8 mouse cellular contexts compared by ENCODE assay signal in the genomic region with DNA sequence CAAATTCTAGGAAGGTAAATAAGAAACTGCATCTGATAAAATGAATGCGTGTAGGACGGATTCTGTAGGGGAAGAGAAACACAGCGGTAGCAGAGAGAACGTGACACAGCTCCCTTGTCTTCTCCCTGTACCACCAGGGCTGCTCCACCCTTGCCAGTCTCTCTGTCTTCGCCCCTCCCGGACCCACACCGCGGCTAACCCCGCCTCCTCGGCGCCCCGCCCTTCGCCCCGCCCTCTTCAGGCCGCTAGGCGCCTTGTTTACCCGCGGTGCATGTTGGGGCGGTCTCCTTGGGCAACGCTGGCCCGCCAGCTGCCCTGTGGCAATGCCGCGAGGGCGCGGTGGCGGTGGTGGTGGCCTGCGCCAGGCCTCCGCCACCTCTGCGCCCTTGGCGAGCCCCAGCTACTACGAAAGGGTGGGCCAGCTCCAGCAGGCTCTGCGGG. TPM values are rescaled to one million over a fixed set of nuclear protein-coding genes. Genes with fewer than 3 reads are reported as not detected.
DNase-seq lines count a peak whose midpoint lies in the region; ATAC-seq and TF ChIP-seq lines count a peak whose summit lies in the region.

Gene Kiz (plus strand): TSS at position 266 of the 441 bp plus-strand sequence.

- TF ChIP-seq POLR2A in heart, adult 2 months (IDR thresholded peaks at IDR 0.05; ENCODE audit: insufficient read depth, low read depth, low read length), result peak; percentile 75; the same call in 1 of the 2 replicates

- H3K27ac ChIP-seq in embryonic facial prominence, embryonic 13.5 days, result peak within 1 kb of the TSS; percentile 78
- peak within 1 kb of the TSS; percentile 95 for H3K27ac ChIP-seq in heart, adult 2 months
- peak within 1 kb of the TSS; percentile 72 for H3K27ac ChIP-seq in limb, embryonic 12.5 days
- H3K27ac ChIP-seq in midbrain, embryonic 14.5 days (replicated peaks; ENCODE audit: low read depth, low read length), result peak within 1 kb of the TSS; percentile 83

- H3K79me2 ChIP-seq in heart, adult 2 months (replicated peaks; ENCODE audit: control insufficient read depth, insufficient read depth, low read length), result no peaks in the 10 kb centered on the region

- peak within 1 kb of the TSS; percentile 70 for H3K4me2 ChIP-seq in embryonic facial prominence, embryonic 13.5 days
- peak within 1 kb of the TSS; percentile 72 for H3K4me2 ChIP-seq in limb, embryonic 12.5 days
- peak within 1 kb of the TSS; percentile 85 for H3K4me2 ChIP-seq in midbrain, embryonic 14.5 days (ENCODE audit: low read length)

- H3K4me3 ChIP-seq in embryonic facial prominence, embryonic 13.5 days, result peak within 1 kb of the TSS; percentile 90
- peak within 1 kb of the TSS; percentile 97 for H3K4me3 ChIP-seq in heart, adult 2 months
- peak within 1 kb of the TSS; percentile 91 for H3K4me3 ChIP-seq in limb, embryonic 12.5 days (replicated peaks)
- peak within 1 kb of the TSS; percentile 75 for H3K4me3 ChIP-seq in midbrain, embryonic 14.5 days (replicated peaks; ENCODE audit: low read depth, low read length)

- intact Hi-C loops in heart, adult 2 months (cut with DNase I), result loop anchor here (5.0 to 10.0 kb wide), 3 partner anchors 102 to 319 kb away; partner anchors contain the start of gene Xrn2

- H3K36me3 ChIP-seq in embryonic facial prominence, embryonic 13.5 days, result no peaks in the 10 kb centered on the region
- H3K36me3 ChIP-seq in heart, adult 2 months (ENCODE audit: control insufficient read depth, insufficient read depth, low read length), result no peaks in the 10 kb centered on the region
- H3K36me3 ChIP-seq in limb, embryonic 12.5 days, result no peaks in the 10 kb centered on the region
- no peaks in the 10 kb centered on the region for H3K36me3 ChIP-seq in midbrain, embryonic 14.5 days (ENCODE audit: control insufficient read depth, insufficient read depth, low read length)

- H3K27me3 ChIP-seq in embryonic facial prominence, embryonic 13.5 days, result no peaks in the 10 kb centered on the region
- no peaks in the 10 kb centered on the region for H3K27me3 ChIP-seq in heart, adult 2 months (ENCODE audit: control insufficient read depth, insufficient read depth, low read length)
- H3K27me3 ChIP-seq in limb, embryonic 12.5 days, result no peaks in the 10 kb centered on the region
- H3K27me3 ChIP-seq in midbrain, embryonic 14.5 days (ENCODE audit: control insufficient read depth, insufficient read depth, low read length), result no peaks in the 10 kb centered on the region

- peak within 1 kb of the TSS; percentile 88 for H3K9ac ChIP-seq in embryonic facial prominence, embryonic 13.5 days
- peak within 1 kb of the TSS; percentile 87 for H3K9ac ChIP-seq in heart, adult 2 months (ENCODE audit: low read depth, low read length)
- H3K9ac ChIP-seq in limb, embryonic 12.5 days (replicated peaks), result peak within 1 kb of the TSS; percentile 78
- H3K9ac ChIP-seq in midbrain, embryonic 14.5 days (replicated peaks; ENCODE audit: low read length), result peak within 1 kb of the TSS; percentile 79

- under 1% methylated on average over 32 of the region's 32 CpGs for WGBS in embryonic facial prominence, embryonic 13.5 days
- under 1% methylated on average over 32 of the region's 32 CpGs for WGBS in heart, adult 2 months
- under 1% methylated on average over 32 of the region's 32 CpGs for WGBS in limb, embryonic 12.5 days
- under 1% methylated on average over 32 of the region's 32 CpGs for WGBS in midbrain, embryonic 14.5 days

- 0 out of 2 replicates have a peak, but pooled peaks cover 2% of the 10 kb centered on the region for H3K4me1 ChIP-seq in embryonic facial prominence, embryonic 13.5 days
- peaks cover 1% of the 10 kb centered on the region for H3K4me1 ChIP-seq in heart, adult 2 months (ENCODE audit: control insufficient read depth, insufficient read depth, low read length)
- H3K4me1 ChIP-seq in limb, embryonic 12.5 days (replicated peaks), result no peaks in the 10 kb centered on the region
- H3K4me1 ChIP-seq in midbrain, embryonic 14.5 days (ENCODE audit: control insufficient read depth, insufficient read depth, low read length), result peaks cover 6% of the 10 kb centered on the region; the same call in 1 of the 2 replicates

- no peak for TF ChIP-seq EP300 in heart, adult 2 months (IDR thresholded peaks at IDR 0.05; ENCODE audit: insufficient read depth, low read depth, low read length)

- DNase-seq in 416B (ENCODE audit: low read depth), result peak; percentile 96
- DNase-seq in adrenal gland, postnatal 4 days (ENCODE audit: low spot score in 2 of 2), result peak; percentile 96 to 97
- peak; percentile 96 to 97 for DNase-seq in heart, adult 2 months
- DNase-seq in kidney, adult 8-10 months, result peak; percentile 92 to 93
- peak; percentile 94 for DNase-seq in midbrain, embryonic 14.5 days
- peak; percentile 93 for DNase-seq in spleen, adult 12 weeks (ENCODE audit: low spot score)

- peak; percentile 47 for TF ChIP-seq CTCF in heart, adult 2 months (IDR thresholded peaks at IDR 0.05)

- no peaks in the 10 kb centered on the region for H3K9me3 ChIP-seq in embryonic facial prominence, embryonic 13.5 days
- H3K9me3 ChIP-seq in limb, embryonic 12.5 days, result no peaks in the 10 kb centered on the region
- H3K9me3 ChIP-seq in midbrain, embryonic 14.5 days (ENCODE audit: control insufficient read depth, low read length), result no peaks in the 10 kb centered on the region

- ATAC-seq in embryonic facial prominence, embryonic 13.5 days (ENCODE audit: insufficient number of reproducible peaks, insufficient read depth, low FRiP score, low TSS enrichment, low read depth), result peak; percentile 98
- peak; percentile 96 for ATAC-seq in limb, embryonic 12.5 days (ENCODE audit: insufficient number of reproducible peaks, insufficient read depth, low FRiP score, low TSS enrichment, low read depth)
- peak; percentile 99 for ATAC-seq in midbrain, embryonic 14.5 days (ENCODE audit: low FRiP score, low TSS enrichment)

RNA-seq across cellular contexts. Expression of gene Kiz, which starts in this region (rescaled TPM):
- 10 to 100 TPM; 46.1 to 48.0 TPM for total RNA-seq in adrenal gland, postnatal 4 days (2021)
- polyA plus RNA-seq in embryonic facial prominence, embryonic 13.5 days (2015; fragmentation: Nextera tagmentation; extraction: Ambion mirVana), result 31.0 and 31.2 TPM in 2 replicates
- 100 to 1,000 TPM in 1 of 2 experiments, 10 to 100 TPM in 1; 97.9 to 124 TPM for total RNA-seq in heart, adult 2 months (2021)
- 16.2 and 29.1 TPM in 2 replicates for polyA plus RNA-seq in heart, adult 2 months (2012; rRNA removed)
- 33.9 and 35.5 TPM in 2 replicates for polyA plus RNA-seq in limb, embryonic 12.5 days (2016; fragmentation: Nextera tagmentation; extraction: Ambion mirVana)
- polyA plus RNA-seq in midbrain, embryonic 14.5 days (2014; fragmentation: Nextera tagmentation; extraction: Ambion mirVana), result 22.0 and 34.3 TPM in 2 replicates

Comparison
In these comparisons a context has a peak if more than half of its experiments do, and no peak if none do; other contexts are left out.
1. Peak in every context shown above with its lines: DNase-seq, ATAC-seq, H3K4me3 ChIP-seq and H3K27ac ChIP-seq.